Mouse (Mus musculus) neural tube, embryonic 11.5 days (tissue): ENCODE measurements around the gene Dbi. TPM values are rescaled to one million over a fixed set of nuclear protein-coding genes. Genes with fewer than 3 reads are reported as not detected.

Experiments used
- ATAC-seq: fragments of 200-750 bp; cut with Nextera tagmentation; 2 replicates; pipeline ENCODE4 v1.8.0; 2017; ENCODE audit warnings: moderate number of reproducible peaks, mild to moderate bottlenecking, moderate TSS enrichment, moderate library complexity; ENCODE audit not compliant: insufficient read depth, low FRiP score, low TSS enrichment
- DNase-seq: peaks from one replicate; pipeline ENCODE4 v3.0.0-alpha.2; 2015; ENCODE audit warnings: low spot score
- H3K27ac ChIP-seq: fragments of 300-500 bp; sonication (generic); 2 replicates; pipeline ENCODE4 v1.5.1; 2014; ENCODE audit warnings: low read depth, mild to moderate bottlenecking, low read length
- H3K27me3 ChIP-seq: fragments of 300-500 bp; sonication (generic); 2 replicates; pipeline ENCODE4 v1.6.1; 2014; ENCODE audit warnings: mild to moderate bottlenecking, low read length, mixed read lengths; ENCODE audit not compliant: control insufficient read depth, insufficient read depth
- H3K36me3 ChIP-seq: fragments of 300-500 bp; sonication (generic); 2 replicates; pipeline ENCODE4 v1.6.1; 2014; ENCODE audit warnings: mild to moderate bottlenecking, low read length, moderate library complexity, mixed read lengths; ENCODE audit not compliant: control insufficient read depth, insufficient read depth
- H3K4me1 ChIP-seq: fragments of 300-500 bp; sonication (generic); 2 replicates; pipeline ENCODE4 v1.6.1; 2014; ENCODE audit warnings: low read length, mixed read lengths; ENCODE audit not compliant: control insufficient read depth, insufficient read depth
- H3K4me2 ChIP-seq: fragments of 300-500 bp; sonication (generic); 2 replicates; pipeline ENCODE4 v1.6.1; 2014; ENCODE audit warnings: low read depth, mild to moderate bottlenecking, moderate library complexity
- H3K4me3 ChIP-seq: fragments of 300-500 bp; sonication (generic); 2 replicates; pipeline ENCODE4 v1.5.1; 2014; ENCODE audit warnings: low read depth, low read length
- H3K9ac ChIP-seq: fragments of 300-500 bp; sonication (generic); 2 replicates; pipeline ENCODE4 v1.6.1; 2014; ENCODE audit warnings: mild to moderate bottlenecking, low read length
- H3K9me3 ChIP-seq: fragments of 300-500 bp; sonication (generic); 2 replicates; pipeline ENCODE4 v1.6.1; 2016; ENCODE audit warnings: low read length; ENCODE audit not compliant: control insufficient read depth
- WGBS: fragments of 180-500 bp; shearing (Covaris S2); extraction: QIAGEN DNeasy Blood & Tissue Kit; methylation state at CpG from one replicate; pipeline ENCODE4 v1.1.7; 2014; 5-methylcytosine and 5-hydroxymethylcytosine counted together
- polyA plus RNA-seq: library from polyadenylated mRNA; unstranded; fragments of >200 nt; fragmentation: Nextera tagmentation; extraction: Ambion mirVana; gene quantifications from 2 replicates; pipeline ENCODE4 v1.2.1, GENCODE M21; 2014

Gene Dbi
- polyA plus RNA-seq, 1 experiment from 2014 or later, result 1,076 TPM

DNA sequence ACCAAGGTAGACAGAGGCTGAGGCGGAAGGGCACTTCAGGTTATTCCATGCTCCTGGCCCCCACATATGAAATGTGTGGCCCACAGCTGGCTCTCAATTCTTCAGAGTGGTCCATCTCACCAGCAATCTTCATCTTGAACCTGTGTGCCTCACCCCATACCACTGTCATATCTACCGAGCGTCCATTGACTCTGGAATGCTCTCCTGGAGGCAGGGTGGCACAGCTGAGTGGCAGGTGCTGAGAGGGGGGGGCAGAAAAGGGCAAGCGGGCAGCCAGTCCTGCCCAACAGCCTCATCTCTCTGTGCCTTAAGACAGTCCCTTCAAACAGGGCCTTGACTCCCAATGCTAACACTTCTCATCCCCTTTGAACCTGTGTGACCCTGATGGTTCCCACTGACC, 49.7 kb downstream of the Dbi start:
- no peak for DNase-seq

DNA sequence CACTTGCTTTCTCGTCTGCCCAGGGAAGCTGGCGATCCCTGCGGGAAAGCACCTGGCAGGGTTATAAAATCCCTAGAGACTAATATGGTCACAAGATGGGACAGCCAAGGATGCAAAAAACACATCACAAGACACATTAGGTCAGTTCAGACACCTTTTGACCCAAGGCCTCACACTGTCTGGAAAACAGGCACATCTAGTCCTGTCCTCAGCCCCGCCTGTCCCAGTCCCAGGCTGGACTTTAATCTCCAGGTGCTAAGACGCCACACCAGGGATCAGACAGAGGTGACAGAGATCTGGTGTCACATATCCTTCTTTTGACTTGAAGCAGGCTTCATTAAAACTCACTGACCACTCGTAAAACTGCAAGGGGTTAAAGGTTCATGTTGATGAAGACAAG, 50.7 kb downstream of the Dbi start:
- H3K9ac ChIP-seq, result no peak overlapping the region
- H3K9me3 ChIP-seq, result no peaks in the 10 kb centered on the region
- ATAC-seq, result no peak
- WGBS, result 44% methylated on average over 6 of the region's 6 CpGs
- peaks cover 14% of the 10 kb centered on the region for H3K4me1 ChIP-seq
- 0 out of 2 replicates have a peak, but pooled peaks cover 2% of the 10 kb centered on the region for H3K27me3 ChIP-seq
- H3K4me2 ChIP-seq, result no peak overlapping the region
- no peak overlapping the region for H3K4me3 ChIP-seq
- H3K27ac ChIP-seq, result no peak overlapping the region
- no peaks in the 10 kb centered on the region for H3K36me3 ChIP-seq
- DNase-seq, result no peak

More for the DNA sequence above, 49.7 kb downstream of the Dbi start:
- Histone ChIP-seq H3K36me3 (no peaks in the 10 kb centered on the region), H3K4me2 (no peak overlapping the region), H3K27me3 (0 out of 2 replicates have a peak, but pooled peaks cover 2% of the 10 kb centered on the region), H3K9ac (no peak overlapping the region), H3K4me3 (no peak overlapping the region), H3K27ac (no peak overlapping the region), H3K4me1 (peaks cover 14% of the 10 kb centered on the region), H3K9me3 (no peaks in the 10 kb centered on the region)
- 86% methylated on average over 4 of the region's 4 CpGs for WGBS
- no peak for ATAC-seq

DNA sequence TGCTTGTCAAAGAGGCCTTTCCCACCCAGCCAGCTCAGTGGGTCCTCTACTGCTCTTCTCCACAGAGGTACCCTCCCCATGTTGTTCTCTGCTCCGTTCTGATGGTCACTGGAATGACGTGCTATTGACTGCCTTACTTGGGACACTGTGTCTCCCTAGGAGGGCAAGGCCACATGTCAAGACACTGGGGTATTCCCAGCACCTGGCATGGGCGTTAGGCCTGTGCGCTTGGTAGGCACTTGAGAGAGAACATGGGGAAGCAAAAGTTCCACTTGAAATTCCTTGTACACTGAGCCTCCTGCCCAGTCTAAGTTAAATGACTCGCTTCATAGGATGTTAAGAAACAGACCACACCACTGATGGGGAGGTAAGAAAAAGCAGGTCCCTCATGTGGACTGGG, 51.8 kb downstream of the Dbi start:
- Histone ChIP-seq H3K9me3 (no peaks in the 10 kb centered on the region), H3K36me3 (no peaks in the 10 kb centered on the region), H3K9ac (no peak overlapping the region), H3K4me2 (no peak overlapping the region), H3K4me3 (no peak overlapping the region), H3K4me1 (peaks cover 14% of the 10 kb centered on the region), H3K27me3 (0 out of 2 replicates have a peak, but pooled peaks cover 2% of the 10 kb centered on the region), H3K27ac (no peak overlapping the region)
- ATAC-seq, result no peak
- 69% methylated on average over 5 of the region's 5 CpGs for WGBS
- DNase-seq, result no peak

DNA sequence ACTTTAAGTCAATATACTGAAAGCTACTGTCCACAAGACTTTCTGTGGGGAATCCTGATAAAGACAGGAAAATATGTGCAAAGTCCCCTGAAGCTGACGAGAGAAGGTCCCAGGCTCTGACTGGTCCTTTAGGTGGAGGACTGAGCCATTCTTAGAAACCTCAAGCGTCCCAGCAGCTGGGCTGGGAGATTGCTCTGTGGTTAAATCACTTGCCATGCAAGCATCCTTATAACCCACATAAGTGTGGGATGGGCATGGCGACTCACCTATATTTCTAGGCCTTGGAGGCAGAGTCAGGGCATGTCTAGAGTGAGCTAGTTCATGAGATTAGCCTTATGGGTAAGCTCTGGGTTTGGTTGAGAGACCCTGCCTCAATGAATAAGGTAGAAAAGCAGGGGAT, 54.3 kb downstream of the Dbi start:
- DNase-seq, result no peak
- Histone ChIP-seq H3K27me3 (no peaks in the 10 kb centered on the region), H3K36me3 (no peaks in the 10 kb centered on the region), H3K4me2 (no peak overlapping the region), H3K9me3 (no peaks in the 10 kb centered on the region), H3K9ac (no peak overlapping the region), H3K27ac (no peak overlapping the region), H3K4me1 (no peaks in the 10 kb centered on the region), H3K4me3 (no peak overlapping the region)
- no peak for ATAC-seq
- WGBS, result 78% methylated on average over 3 of the region's 3 CpGs

DNA sequence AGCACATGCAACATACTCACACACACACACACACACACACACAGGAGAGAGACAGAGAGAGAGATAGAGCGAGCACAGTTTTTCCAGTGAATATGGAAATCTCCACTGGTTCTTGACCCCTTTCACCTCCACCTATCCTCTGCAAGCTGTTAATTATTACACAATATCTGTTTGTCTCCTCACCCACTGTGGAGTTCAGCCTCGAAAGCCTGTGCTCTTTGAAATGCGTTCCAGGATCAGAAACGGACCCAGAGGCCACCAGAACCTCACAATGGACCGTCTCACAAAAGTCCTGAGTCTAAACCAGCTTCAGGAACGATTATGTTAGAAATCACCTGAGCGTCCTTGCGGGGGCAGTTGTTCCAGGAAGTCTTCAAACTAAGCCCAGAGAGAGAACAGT, 54.7 kb downstream of the Dbi start:
- Histone ChIP-seq H3K9me3 (no peaks in the 10 kb centered on the region), H3K4me3 (no peak overlapping the region), H3K27ac (no peak overlapping the region), H3K4me2 (no peak overlapping the region), H3K9ac (no peak overlapping the region), H3K36me3 (no peaks in the 10 kb centered on the region), H3K27me3 (no peaks in the 10 kb centered on the region), H3K4me1 (no peaks in the 10 kb centered on the region)
- DNase-seq (no peak), ATAC-seq (no peak)
- 86% methylated on average over 8 of the region's 8 CpGs for WGBS

DNA sequence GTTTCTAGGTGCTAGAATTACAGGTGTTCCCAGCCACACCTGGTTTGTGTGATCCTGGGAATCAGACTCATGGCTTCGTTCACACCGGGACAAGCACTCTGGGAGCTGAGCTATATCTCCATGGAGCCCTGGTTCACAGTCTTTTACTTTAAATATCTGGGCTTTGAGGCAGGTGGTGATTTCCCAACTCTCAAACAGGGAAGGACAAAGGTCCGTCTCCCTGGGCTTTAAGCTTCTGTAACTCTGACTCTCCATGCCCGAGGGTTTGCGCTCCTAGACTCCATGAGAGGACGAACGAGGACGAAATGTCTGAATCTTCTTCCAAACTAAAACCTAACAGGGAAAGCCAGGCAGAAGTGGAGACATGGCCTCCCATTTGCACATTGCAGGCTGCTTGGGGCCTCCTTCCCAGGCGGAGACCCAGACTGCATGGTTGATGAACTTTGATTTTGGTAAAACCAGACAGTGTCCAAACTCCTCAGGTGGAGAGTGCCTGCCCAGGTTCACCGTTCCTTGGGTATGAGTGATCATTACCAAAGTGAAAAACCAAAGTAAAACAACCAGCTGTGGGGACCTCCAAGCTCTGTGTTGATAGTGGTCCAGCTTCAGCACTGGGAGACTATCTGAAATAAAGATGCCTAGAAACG, 56.7 kb downstream of the Dbi start:
- H3K27me3 ChIP-seq, result no peaks in the 10 kb centered on the region
- no peaks in the 10 kb centered on the region for H3K36me3 ChIP-seq
- no peaks in the 10 kb centered on the region for H3K4me1 ChIP-seq
- no peak overlapping the region for H3K4me3 ChIP-seq
- WGBS, result 91% methylated on average over 11 of the region's 11 CpGs
- ATAC-seq (no peak), DNase-seq (no peak)
- H3K4me2 ChIP-seq, result no peak overlapping the region
- no peak overlapping the region for H3K27ac ChIP-seq
- H3K9ac ChIP-seq, result no peak overlapping the region
- no peaks in the 10 kb centered on the region for H3K9me3 ChIP-seq

Other genes with a start within 250 kb of the Dbi start
- gene Tmem177, start 207.9 kb downstream of the Dbi start, polyA plus RNA-seq, result 9.8 and 9.9 TPM in 2 replicates
- 0.41 TPM in 1 of 2 replicates, not detected in the other for gene Cfap221, start 123.8 kb downstream of the Dbi start, polyA plus RNA-seq
- 0.54 and 0.70 TPM in 2 replicates for gene Sctr, start 114.2 kb downstream of the Dbi start, polyA plus RNA-seq
- gene Tmem37, start 47.0 kb downstream of the Dbi start, polyA plus RNA-seq, result 7.4 and 8.6 TPM in 2 replicates
- gene 3110009E18Rik, start 109 bp upstream of the Dbi start, polyA plus RNA-seq, result 19.4 and 23.8 TPM in 2 replicates
- gene Steap3, start 151.6 kb upstream of the Dbi start, polyA plus RNA-seq, result 2.8 and 3.0 TPM in 2 replicates
- 0.15 TPM in 1 of 2 replicates, not detected in the other for gene C1ql2, start 219.5 kb upstream of the Dbi start, polyA plus RNA-seq